Mouse (Mus musculus) cortical plate, adult 2 months (tissue): ENCODE results near the gene Ech1.

Source experiments
- CTCF ChIP-seq: fragments of 200-500 bp; IDR thresholded peaks from 2 replicates; pipeline ENCODE4 v1.5.1; 2011; ENCODE audit warnings: mild to moderate bottlenecking, control low read depth, low read length; ENCODE audit not compliant: insufficient read depth; ENCODE audit errors: extremely low read depth
- POLR2A ChIP-seq: fragments of 200-500 bp; IDR thresholded peaks from 2 replicates; pipeline ENCODE4 v1.6.1; 2011; ENCODE audit warnings: mild to moderate bottlenecking, low read length, control low read depth; ENCODE audit not compliant: insufficient read depth; ENCODE audit errors: extremely low read depth

DNA sequence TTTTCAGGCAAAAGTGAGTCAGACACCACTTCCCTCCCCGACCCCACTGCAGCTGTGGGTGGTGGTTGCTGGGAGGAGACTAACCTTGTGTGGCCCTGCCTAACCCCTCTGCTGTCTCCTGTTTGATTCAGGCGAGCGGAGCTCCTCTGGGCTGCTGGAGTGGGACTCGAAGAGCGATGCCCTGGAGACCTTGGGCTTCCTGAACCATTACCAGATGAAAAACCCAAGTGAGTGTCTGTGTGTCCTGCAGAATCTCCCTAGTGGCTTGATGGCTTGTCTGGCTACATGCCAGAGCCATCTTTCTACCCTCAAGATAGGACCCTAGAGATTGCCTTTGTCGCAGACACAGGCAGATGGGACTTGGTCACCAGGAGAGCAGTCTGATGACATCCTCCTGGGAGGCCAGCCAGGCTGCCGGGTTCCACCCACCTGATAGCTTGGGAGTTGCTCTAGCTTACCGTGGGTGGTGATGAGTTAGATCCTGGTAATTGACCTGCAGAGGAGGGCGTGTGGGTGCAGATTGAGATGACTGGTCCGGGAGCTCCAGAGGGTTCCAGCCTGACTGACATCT is 3.7 kb upstream of the Ech1 start:
- TF ChIP-seq CTCF (no peak), POLR2A (no peak)
